Mouse (Mus musculus) CH12.LX (cell line): ENCODE results near the gene Nfkb2. TPM values are rescaled to one million over a fixed set of nuclear protein-coding genes. Genes with fewer than 3 reads are reported as not detected.

Experiments used
- DNase-seq: peaks from one replicate; pipeline ENCODE4 v3.0.0-alpha.2; 2013; ENCODE audit errors: extremely low read depth
- H3K27ac ChIP-seq: 2 replicates; pipeline ENCODE4 v1.5.1; 2012; ENCODE audit warnings: low read depth, mild to moderate bottlenecking, control low read depth, moderate library complexity; ENCODE audit not compliant: insufficient read depth
- H3K27me3 ChIP-seq: replicated peaks from 2 replicates; pipeline ENCODE3; 2012; ENCODE audit warnings: inconsistent platforms
- H3K36me3 ChIP-seq, 2 experiments: replicated peaks in 1 of 2; 2 replicates each; pipeline versions ENCODE3 to v1.6.1; 2012; ENCODE audit warnings: inconsistent platforms in 1 of 2, low read length in 1 of 2, mild to moderate bottlenecking in 1 of 2, mixed read lengths in 1 of 2, moderate library complexity in 1 of 2; ENCODE audit not compliant: control insufficient read depth in 1 of 2, insufficient read depth in 1 of 2
- H3K4me1 ChIP-seq, 2 experiments: 2 replicates each; pipeline ENCODE4 v1.6.1; 2012; ENCODE audit warnings: inconsistent platforms in 1 of 2, moderate library complexity in 1 of 2; ENCODE audit not compliant: insufficient read depth in 2 of 2, control insufficient read depth in 1 of 2
- H3K4me2 ChIP-seq: 2 replicates; pipeline ENCODE4 v1.6.1; 2012; ENCODE audit warnings: low read depth, mild to moderate bottlenecking, control low read depth; ENCODE audit not compliant: poor library complexity, insufficient read depth, severe bottlenecking
- H3K4me3 ChIP-seq, 3 experiments: fragments of 150-350 bp in 1 of 3; sonication (generic) in 1 of 3; replicated peaks in 1 of 3; 2 replicates each; pipeline versions ENCODE3 to v1.5.1; 2011 to 2012; ENCODE audit warnings: low read depth in 2 of 3, low read length in 2 of 3, mild to moderate bottlenecking in 2 of 3, moderate library complexity in 2 of 3, control low read depth in 1 of 3, improper control_type of control experiment in 1 of 3, inconsistent platforms in 1 of 3, mixed read lengths in 1 of 3; ENCODE audit not compliant: poor library complexity in 1 of 3
- H3K79me2 ChIP-seq: replicated peaks from 2 replicates; pipeline ENCODE4 v1.6.1; 2012; ENCODE audit warnings: mild to moderate bottlenecking, moderate library complexity; ENCODE audit not compliant: control insufficient read depth, poor library complexity, insufficient read depth, severe bottlenecking; ENCODE audit errors: extremely low read depth
- H3K9ac ChIP-seq: 2 replicates; pipeline ENCODE4 v1.6.1; 2012; ENCODE audit warnings: low read depth, mild to moderate bottlenecking, control low read depth, moderate library complexity; ENCODE audit not compliant: insufficient read depth
- H3K9me3 ChIP-seq: replicated peaks from 2 replicates; pipeline ENCODE3; 2012; ENCODE audit warnings: low read length, inconsistent platforms, mixed read lengths
- CHD1 ChIP-seq: IDR thresholded peaks from 2 replicates; pipeline ENCODE4 v1.6.1; 2012; ENCODE audit warnings: low read depth, low read length, improper control_type of control experiment, inconsistent platforms
- EP300 ChIP-seq: IDR thresholded peaks from 2 replicates; pipeline ENCODE4 v1.6.1; 2011; ENCODE audit warnings: low read length, improper control_type of control experiment
- GABPA ChIP-seq: IDR thresholded peaks from 2 replicates; pipeline ENCODE4 v1.6.1; 2012; ENCODE audit warnings: low read depth, low read length, improper control_type of control experiment, inconsistent platforms; ENCODE audit not compliant: insufficient replicate concordance
- IRF4 ChIP-seq: IDR thresholded peaks from 2 replicates; pipeline ENCODE4 v1.6.1; 2014; ENCODE audit warnings: low read depth, mild to moderate bottlenecking, inconsistent platforms, low read length, improper control_type of control experiment
- KAT2A ChIP-seq: IDR thresholded peaks from 2 replicates; pipeline ENCODE4 v1.6.1; 2012; ENCODE audit warnings: low read length, improper control_type of control experiment, inconsistent platforms; ENCODE audit not compliant: insufficient replicate concordance
- MAFK ChIP-seq: IDR thresholded peaks from 2 replicates; pipeline ENCODE4 v1.6.1; 2011; ENCODE audit warnings: low read length, improper control_type of control experiment; ENCODE audit not compliant: insufficient replicate concordance
- MAX ChIP-seq: IDR thresholded peaks from 2 replicates; pipeline ENCODE4 v1.6.1; 2011; ENCODE audit warnings: low read length, improper control_type of control experiment
- MXI1 ChIP-seq: IDR thresholded peaks from 2 replicates; pipeline ENCODE4 v1.6.1; 2011; ENCODE audit warnings: mild to moderate bottlenecking, low read depth, low read length, improper control_type of control experiment
- MYC ChIP-seq: IDR thresholded peaks from 2 replicates; pipeline ENCODE4 v1.6.1; 2011; ENCODE audit warnings: low read depth, mild to moderate bottlenecking, improper control_type of control experiment, low read length
- NELFE ChIP-seq: IDR thresholded peaks from 2 replicates; pipeline ENCODE4 v1.6.1; 2011; ENCODE audit warnings: low read depth, low read length, improper control_type of control experiment
- RAD21 ChIP-seq: IDR thresholded peaks from 2 replicates; pipeline ENCODE4 v1.6.1; 2011; ENCODE audit warnings: low read depth, mild to moderate bottlenecking, low read length, improper control_type of control experiment, moderate library complexity
- USF1 ChIP-seq: IDR thresholded peaks from 2 replicates; pipeline ENCODE4 v1.6.1; 2014; ENCODE audit warnings: low read depth, mild to moderate bottlenecking, inconsistent platforms, low read length, improper control_type of control experiment
- USF2 ChIP-seq: conservative IDR thresholded peaks from 2 replicates; pipeline ENCODE4 v1.6.1; 2011; ENCODE audit warnings: low read depth, low read length, improper control_type of control experiment
- ZC3H11A ChIP-seq: IDR thresholded peaks from 2 replicates; pipeline ENCODE4 v1.6.1; 2012; ENCODE audit warnings: low read depth, mild to moderate bottlenecking, inconsistent platforms, low read length, improper control_type of control experiment
- ZKSCAN1 ChIP-seq: IDR thresholded peaks from 2 replicates; pipeline ENCODE4 v1.6.1; 2012; ENCODE audit warnings: low read depth, inconsistent platforms, low read length, improper control_type of control experiment, borderline replicate concordance
- ZNF384 ChIP-seq: IDR thresholded peaks from 2 replicates; pipeline ENCODE4 v1.6.1; 2012; ENCODE audit warnings: low read depth, low read length, improper control_type of control experiment, inconsistent platforms
- dilution Hi-C: fragments of 300-500 bp; cut with MboI; formaldehyde crosslinking; loops from 2 replicates; pipeline ENCODE4 v1.14.3; 2020; ENCODE audit warnings: low sequenced_read_pairs; ENCODE audit not compliant: extremely low pct_unique_long_range_greater_than_20kb, extremely low pct_ligation_motif_present
- in situ Hi-C: fragments of 300-500 bp; cut with MboI; formaldehyde crosslinking; loops from 3 replicates; pipeline ENCODE4 v1.14.3; 2019; ENCODE audit warnings: low sequenced_read_pairs, low pct_ligation_motif_present, low pct_unique_long_range_greater_than_20kb, mixed read lengths
- polyA plus RNA-seq: library from polyadenylated mRNA; unstranded; fragments of >175 nt; gene quantifications from 2 replicates; pipeline ENCODE4 v1.2.1, GENCODE M21; 2012; ENCODE audit warnings: low read depth; ENCODE audit not compliant: insufficient read length
- total RNA-seq, 2 experiments: library from RNA; depleted of rRNA; stranded (reverse); fragments of 300-350 nt in 1 of 2; fragments of >200 nt in 1 of 2; gene quantifications; 2 replicates each; pipeline ENCODE4 v1.2.3; 2012 to 2014

Gene Nfkb2
- total and polyA plus RNA-seq, 3 experiments, result 44.3 to 71.7 (median 64.8) TPM

GRCm38 (mm10) chr19:46314151-46314601, 10.1 kb downstream of the Nfkb2 start:
- Histone ChIP-seq H3K27ac (no peak overlapping the region), H3K4me2 (no peak overlapping the region), H3K9ac (no peak overlapping the region), H3K27me3 (no peaks in the 10 kb centered on the region), H3K79me2 (no peaks in the 10 kb centered on the region), H3K4me3 (no peak overlapping the region), H3K9me3 (peaks cover 8% of the 10 kb centered on the region), H3K4me1 (peaks cover 0 to 57% of the 10 kb centered on the region in 2 experiments; a peak in 2 of 4 replicates), H3K36me3 (peaks cover 53 to 78% of the 10 kb centered on the region in 2 experiments)
- dilution Hi-C loops, result no loop called here
- no peak for DNase-seq
- TF ChIP-seq MAFK (no peak), CHD1 (no peak), EP300 (no peak), MAX (no peak), NELFE (no peak), MYC (no peak), KAT2A (no peak), GABPA (no peak)
- in situ Hi-C loops, result no loop called here

GRCm38 (mm10) chr19:46314872-46315742, 11.0 kb downstream of the Nfkb2 start:
- Histone ChIP-seq H3K4me3 (no peak overlapping the region), H3K79me2 (no peaks in the 10 kb centered on the region), H3K36me3 (peaks cover 44 to 68% of the 10 kb centered on the region in 2 experiments), H3K9me3 (peaks cover 8% of the 10 kb centered on the region), H3K4me2 (no peak overlapping the region), H3K4me1 (peaks cover 0 to 58% of the 10 kb centered on the region in 2 experiments; a peak in 2 of 4 replicates), H3K9ac (no peak overlapping the region), H3K27me3 (no peaks in the 10 kb centered on the region), H3K27ac (no peak overlapping the region)
- DNase-seq, result no peak
- in situ Hi-C loops, result no loop called here
- dilution Hi-C loops, result no loop called here
- TF ChIP-seq MAFK (no peak), ZKSCAN1 (no peak), MYC (no peak), MXI1 (no peak), ZC3H11A (no peak), RAD21 (no peak), USF1 (no peak), MAX (no peak), IRF4 (no peak), USF2 (no peak), ZNF384 (no peak)
- TF ChIP-seq, all 38 proteins: peak for 0
